Mouse (Mus musculus) ES-E14 (cell line): ENCODE results near the gene Dyrk4. TPM values are rescaled to one million over a fixed set of nuclear protein-coding genes. Genes with fewer than 3 reads are reported as not detected.

Source experiments
- DNase-seq: peaks from one replicate; pipeline ENCODE4 v3.0.0-alpha.2; 2013; ENCODE audit warnings: low read depth, low spot score
- H3K27ac ChIP-seq: 2 replicates; pipeline ENCODE4 v1.5.1; 2012; ENCODE audit warnings: low read depth, mild to moderate bottlenecking, low read length, moderate library complexity, mixed read lengths; ENCODE audit not compliant: poor library complexity, insufficient read depth, severe bottlenecking
- H3K36me3 ChIP-seq: 2 replicates; pipeline ENCODE4 v1.6.1; 2012; ENCODE audit warnings: mild to moderate bottlenecking, low read length, moderate library complexity, mixed read lengths; ENCODE audit not compliant: control insufficient read depth, poor library complexity, insufficient read depth, severe bottlenecking
- H3K4me1 ChIP-seq, 2 experiments: fragments of 150-350 bp in 1 of 2; sonication (generic) in 1 of 2; 2 replicates each; pipeline ENCODE4 v1.6.1; 2012; ENCODE audit warnings: low read length in 2 of 2, mild to moderate bottlenecking in 1 of 2, mixed read lengths in 1 of 2; ENCODE audit not compliant: control insufficient read depth in 2 of 2, insufficient read depth in 2 of 2, poor library complexity in 1 of 2
- H3K4me3 ChIP-seq, 2 experiments: fragments of 150-350 bp in 1 of 2; sonication (generic) in 1 of 2; 2 replicates each; pipeline ENCODE4 v1.5.1; 2012; ENCODE audit warnings: low read length in 2 of 2, low read depth in 1 of 2, mild to moderate bottlenecking in 1 of 2, mixed read lengths in 1 of 2; ENCODE audit not compliant: insufficient read depth in 1 of 2, poor library complexity in 1 of 2, severe bottlenecking in 1 of 2
- H3K9ac ChIP-seq: 2 replicates; pipeline ENCODE4 v1.6.1; 2012; ENCODE audit warnings: low read depth, mild to moderate bottlenecking, low read length, mixed read lengths; ENCODE audit not compliant: poor library complexity, insufficient read depth, severe bottlenecking
- H3K9me3 ChIP-seq: fragments of 150-350 bp; sonication (generic); 2 replicates; pipeline ENCODE4 v1.6.1; 2012; ENCODE audit warnings: low read depth, mild to moderate bottlenecking, low read length; ENCODE audit not compliant: control insufficient read depth, insufficient read depth
- CHD2 ChIP-seq: IDR thresholded peaks from 2 replicates; pipeline ENCODE4 v1.6.1; 2014; ENCODE audit warnings: mild to moderate bottlenecking, low read depth, low read length, inconsistent platforms
- HCFC1 ChIP-seq: IDR thresholded peaks from 2 replicates; pipeline ENCODE4 v1.6.1; 2012; ENCODE audit warnings: low read length, inconsistent platforms, borderline replicate concordance; ENCODE audit not compliant: insufficient read depth
- MAFK ChIP-seq: IDR thresholded peaks from 2 replicates; pipeline ENCODE4 v1.6.1; 2014; ENCODE audit warnings: mild to moderate bottlenecking, low read depth, low read length, inconsistent platforms; ENCODE audit not compliant: insufficient read depth
- ZC3H11A ChIP-seq: IDR thresholded peaks from 2 replicates; pipeline ENCODE4 v1.6.1; 2012; ENCODE audit warnings: low read depth, mild to moderate bottlenecking, inconsistent platforms, low read length, borderline replicate concordance
- ZNF384 ChIP-seq: IDR thresholded peaks from 2 replicates; pipeline ENCODE4 v1.6.1; 2012; ENCODE audit warnings: low read depth, low read length, inconsistent platforms
- in situ Hi-C, 2 experiments: fragments of 600-800 bp; cut with MboI; formaldehyde crosslinking; loops; one replicate each; pipeline ENCODE4 v1.15.1; 2025; ENCODE audit warnings: low sequenced_read_pairs in 2 of 2, inconsistent platforms in 1 of 2; ENCODE audit not compliant: unreplicated experiment in 2 of 2
- total RNA-seq: library from RNA; depleted of rRNA; stranded (reverse); fragments of 300-350 nt; gene quantifications from 2 replicates; pipeline ENCODE4 v1.2.3, GENCODE M21; 2012

Dyrk4 gene
- total RNA-seq, 1 experiment, result 1.3 TPM

DNA sequence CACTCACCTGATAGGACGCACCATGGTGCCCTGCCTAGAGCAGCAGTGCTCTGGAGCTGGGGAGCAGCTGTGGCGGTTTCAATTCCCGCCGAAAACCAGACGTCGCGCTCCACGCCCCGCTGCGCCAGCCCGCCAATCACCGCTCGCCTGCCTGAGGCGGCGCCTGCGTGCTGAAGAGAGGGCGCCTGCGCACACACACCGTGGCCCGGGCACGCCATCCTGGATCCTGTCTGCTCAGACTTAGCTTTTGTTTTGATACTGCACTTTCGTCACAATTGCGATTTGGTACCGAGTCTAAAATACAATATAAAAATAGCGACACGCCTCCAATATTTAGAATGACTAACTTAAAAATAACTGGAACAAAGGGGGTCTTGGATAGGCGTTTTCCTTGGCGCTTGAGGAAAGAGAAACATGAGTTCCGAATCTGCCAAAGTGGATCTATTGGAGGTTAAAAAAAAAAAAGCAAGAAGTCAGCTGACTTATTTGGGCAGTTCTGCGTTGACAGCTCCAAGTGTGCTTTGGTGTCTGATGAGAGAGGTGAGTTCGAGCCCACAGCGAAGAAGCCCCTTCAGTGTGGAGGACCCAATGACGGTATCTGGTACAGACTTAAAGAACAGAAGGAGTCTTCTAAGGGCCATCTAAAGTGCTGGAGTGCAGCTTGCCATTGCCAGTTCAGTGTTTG is 18.0 kb upstream of the Dyrk4 start, which contains the start of the genes Rad51ap1 and D6Wsu163e:
Gene Rad51ap1, minus strand, starts transcription at position 101 of the 685 bp plus-strand sequence.
Gene D6Wsu163e, plus strand, starts transcription at position 476 of the 685 bp plus-strand sequence.
- H3K9ac ChIP-seq, result peak within 1 kb of the TSS; percentile 92
- H3K27ac ChIP-seq, result peak within 1 kb of the TSS; percentile 17; the same call in 1 of the 2 replicates
- H3K9me3 ChIP-seq, result no peaks in the 10 kb centered on the region
- H3K4me3 ChIP-seq, result peak within 1 kb of the TSS; percentile 61 to 92
- DNase-seq, result peak; percentile 92
- no peaks in the 10 kb centered on the region for H3K4me1 ChIP-seq
- H3K36me3 ChIP-seq, result peaks cover 4% of the 10 kb centered on the region; the same call in 1 of the 2 replicates
- TF ChIP-seq MAFK (0 out of 2 replicates have a peak, but pooled peaks have one; percentile 4), CHD2 (peak; percentile 28; the same call in 1 of the 2 replicates), ZC3H11A (peak; percentile 100), ZNF384 (peak; percentile 99), HCFC1 (peak; percentile 28; the same call in 1 of the 2 replicates)
- in situ Hi-C loops, result loop anchor here (10.0 kb wide), 3 partner anchors 135 to 165 kb away; partner anchors contain the start of gene Tigar (in 1 of the 2)

DNA sequence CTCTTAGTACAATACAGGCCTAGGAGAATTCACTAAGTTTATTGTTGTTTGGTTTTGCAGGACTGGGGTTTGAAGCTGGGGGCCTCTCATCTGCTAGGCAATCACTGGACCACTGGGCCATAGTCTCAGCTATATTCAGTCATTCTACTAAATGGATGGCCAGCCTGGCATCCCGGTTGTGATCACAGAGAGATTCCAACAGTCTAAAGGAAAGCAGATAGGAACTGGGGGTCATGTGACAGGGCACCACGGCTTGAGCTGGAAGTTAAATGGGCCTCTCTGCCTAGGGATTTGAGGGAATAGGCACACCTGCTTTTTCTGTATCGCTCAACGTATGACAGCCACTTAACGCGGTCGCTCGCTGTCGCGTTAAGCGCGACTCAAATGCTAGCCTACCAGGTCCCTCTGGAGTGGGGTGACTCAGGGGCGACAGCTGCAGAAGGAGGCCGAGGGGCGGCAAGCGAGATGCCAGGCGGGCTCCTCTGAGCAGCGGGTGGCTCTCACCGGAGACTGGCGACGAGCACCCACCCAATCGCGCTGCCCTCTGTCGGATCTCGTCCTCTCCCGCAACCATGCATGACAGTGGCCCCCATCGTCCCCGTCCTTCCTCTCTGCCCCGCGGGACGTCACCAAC is 17.3 kb upstream of the Dyrk4 start:
- Histone ChIP-seq H3K27ac (peak overlapping the region; percentile 17; the same call in 1 of the 2 replicates), H3K36me3 (peaks cover 6% of the 10 kb centered on the region; the same call in 1 of the 2 replicates), H3K4me1 (no peaks in the 10 kb centered on the region), H3K9me3 (no peaks in the 10 kb centered on the region), H3K4me3 (peak overlapping the region; percentile 61 to 92), H3K9ac (peak overlapping the region; percentile 92)
- no peak for DNase-seq
- TF ChIP-seq ZNF384 (no peak), HCFC1 (no peak), CHD2 (no peak), MAFK (no peak), ZC3H11A (no peak)
- in situ Hi-C loops, result loop anchor here (10.0 kb wide), 2 partner anchors 134 to 144 kb away; no protein-coding TSS in a partner anchor

DNA sequence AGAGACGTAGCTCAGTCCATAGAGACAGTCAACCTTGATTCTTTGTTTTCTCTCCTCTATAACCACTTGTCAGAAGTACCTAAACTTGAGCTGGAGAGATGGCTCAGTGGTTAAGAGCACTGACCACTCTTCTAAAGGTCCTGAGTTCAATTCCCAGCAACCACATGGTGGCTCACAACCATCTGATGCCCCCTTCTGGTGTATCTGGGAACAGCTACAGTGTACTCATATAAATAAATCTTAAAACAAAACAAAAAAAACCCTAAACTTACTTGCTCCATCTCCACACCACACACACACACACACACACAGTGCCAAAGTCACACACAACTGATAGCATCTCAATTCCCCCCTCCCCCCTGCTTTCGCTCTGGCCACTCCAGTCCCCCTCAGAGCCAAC is 16.4 kb upstream of the Dyrk4 start:
- no peaks in the 10 kb centered on the region for H3K9me3 ChIP-seq
- peaks cover 8% of the 10 kb centered on the region for H3K36me3 ChIP-seq
- 0 out of 2 replicates have a peak, but pooled peaks have one; percentile 21 for TF ChIP-seq ZC3H11A
- no peak for TF ChIP-seq HCFC1
- TF ChIP-seq ZNF384, result no peak
- TF ChIP-seq MAFK, result no peak
- TF ChIP-seq CHD2, result no peak
- H3K4me1 ChIP-seq, result no peaks in the 10 kb centered on the region
- in situ Hi-C loops, result loop anchor here (10.0 kb wide), 2 partner anchors 133 to 143 kb away; no protein-coding TSS in a partner anchor
- H3K4me3 ChIP-seq, result peak overlapping the region; percentile 61 to 92
- peak overlapping the region; percentile 92; the same call in 1 of the 2 replicates for H3K9ac ChIP-seq
- H3K27ac ChIP-seq, result no peak overlapping the region
- no peak for DNase-seq

DNA sequence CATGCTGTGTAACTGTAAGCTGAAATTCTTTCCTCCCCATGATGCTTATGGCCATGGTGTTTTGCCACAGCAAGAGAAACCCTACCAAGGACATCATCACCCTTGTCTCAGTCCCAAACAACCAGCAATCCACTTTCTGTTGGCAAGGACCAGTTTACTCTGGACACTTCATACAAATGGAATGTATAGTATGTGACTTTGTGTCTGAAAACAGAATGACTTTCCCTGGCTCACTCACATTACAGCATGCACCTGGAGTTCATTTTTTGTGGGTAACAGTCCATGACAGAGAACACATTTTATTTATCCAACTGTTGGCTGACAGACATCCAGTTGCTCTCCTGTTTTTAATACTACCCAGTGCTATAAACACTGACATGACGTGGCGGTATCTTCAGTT is 11.3 kb upstream of the Dyrk4 start:
- no peak for DNase-seq
- TF ChIP-seq MAFK (no peak), ZC3H11A (no peak), HCFC1 (no peak), CHD2 (no peak), ZNF384 (no peak)
- Histone ChIP-seq H3K4me1 (no peaks in the 10 kb centered on the region), H3K4me3 (no peak overlapping the region), H3K9me3 (no peaks in the 10 kb centered on the region), H3K27ac (no peak overlapping the region), H3K36me3 (peaks cover 28% of the 10 kb centered on the region), H3K9ac (no peak overlapping the region)
- in situ Hi-C loops, result loop anchor here (10.0 kb wide), 2 partner anchors 128 to 138 kb away; no protein-coding TSS in a partner anchor
